Mouse (Mus musculus): ENCODE data around the gene Os9. TPM values are rescaled to one million over a fixed set of nuclear protein-coding genes. Genes with fewer than 3 reads are reported as not detected.

Os9 gene
- polyA plus RNA-seq, 1 experiment from 2014 or later = 29.5 TPM

DNA sequence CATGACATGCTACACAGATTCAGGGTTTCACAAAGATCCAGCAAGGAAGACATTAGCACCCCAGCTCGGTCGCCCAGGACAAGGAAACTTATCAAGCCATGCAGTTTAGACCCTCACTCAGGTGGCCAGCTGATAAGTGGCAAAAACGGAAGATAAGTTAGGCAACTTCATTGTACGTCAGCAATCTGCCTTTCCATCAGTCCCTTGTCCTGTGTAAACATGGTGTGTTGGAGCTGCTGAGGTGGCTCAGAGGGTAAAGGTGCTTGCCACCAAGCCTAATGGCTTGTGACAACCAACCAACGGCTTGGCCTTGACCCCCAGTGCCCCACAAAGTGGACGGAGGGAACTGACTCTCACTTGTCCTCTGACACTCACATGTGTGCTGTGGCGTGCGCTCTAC is 20.5 kb downstream of the Os9 start:
- 90% methylated on average over 8 of the region's 8 CpGs for WGBS
- no peak overlapping the region for H3K4me3 ChIP-seq (ENCODE audit: low read depth, low read length)
- peaks cover 12% of the 10 kb centered on the region; the same call in 1 of the 2 replicates for H3K36me3 ChIP-seq (ENCODE audit: control insufficient read depth, insufficient read depth, low read length)
- no peak for ATAC-seq (ENCODE audit: insufficient number of reproducible peaks, low FRiP score, low TSS enrichment, low read depth)
- no peak overlapping the region for H3K9ac ChIP-seq (ENCODE audit: low read length)
- H3K27ac ChIP-seq (replicated peaks; ENCODE audit: low read depth, low read length) = no peak overlapping the region
- H3K4me1 ChIP-seq (ENCODE audit: control insufficient read depth, insufficient read depth, low read length) = no peaks in the 10 kb centered on the region
- H3K27me3 ChIP-seq (ENCODE audit: control insufficient read depth, insufficient read depth, low read length) = no peaks in the 10 kb centered on the region
- H3K4me2 ChIP-seq (ENCODE audit: low read depth, severe bottlenecking) = no peak overlapping the region
- DNase-seq (ENCODE audit: low spot score) = no peak
- no peaks in the 10 kb centered on the region for H3K9me3 ChIP-seq (ENCODE audit: control insufficient read depth, low read length)

DNA sequence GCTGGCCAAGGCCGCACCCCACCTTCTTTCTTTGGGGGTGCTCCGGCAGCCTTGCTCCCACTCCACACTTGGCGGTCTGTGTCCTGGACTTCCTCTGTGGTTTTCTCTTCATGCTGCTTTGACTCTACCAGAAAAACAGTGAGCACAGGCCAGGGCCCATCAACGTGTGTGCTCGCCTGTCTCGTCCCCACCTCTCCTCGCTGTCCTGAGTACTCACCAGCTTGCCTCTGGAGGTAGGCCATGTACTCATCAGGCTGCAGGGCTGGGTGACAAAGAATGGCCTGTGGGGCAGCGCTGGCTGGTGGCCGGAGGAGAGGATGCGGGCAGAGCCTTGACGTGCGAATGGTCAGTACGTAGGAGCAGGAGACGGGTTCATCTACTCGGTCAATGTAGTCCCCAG is 21.1 kb downstream of the Os9 start:
- Histone ChIP-seq H3K4me2 (ENCODE audit: low read depth, severe bottlenecking) (no peak overlapping the region), H3K4me1 (ENCODE audit: control insufficient read depth, insufficient read depth, low read length) (no peaks in the 10 kb centered on the region), H3K9ac (ENCODE audit: low read length) (no peak overlapping the region), H3K27me3 (ENCODE audit: control insufficient read depth, insufficient read depth, low read length) (no peaks in the 10 kb centered on the region), H3K36me3 (ENCODE audit: control insufficient read depth, insufficient read depth, low read length) (peaks cover 12% of the 10 kb centered on the region; the same call in 1 of the 2 replicates), H3K27ac (replicated peaks; ENCODE audit: low read depth, low read length) (no peak overlapping the region), H3K4me3 (ENCODE audit: low read depth, low read length) (no peak overlapping the region), H3K9me3 (ENCODE audit: control insufficient read depth, low read length) (no peaks in the 10 kb centered on the region)
- ATAC-seq (ENCODE audit: insufficient number of reproducible peaks, low FRiP score, low TSS enrichment, low read depth) (no peak), DNase-seq (ENCODE audit: low spot score) (no peak)
- 92% methylated on average over 15 of the region's 15 CpGs for WGBS

DNA sequence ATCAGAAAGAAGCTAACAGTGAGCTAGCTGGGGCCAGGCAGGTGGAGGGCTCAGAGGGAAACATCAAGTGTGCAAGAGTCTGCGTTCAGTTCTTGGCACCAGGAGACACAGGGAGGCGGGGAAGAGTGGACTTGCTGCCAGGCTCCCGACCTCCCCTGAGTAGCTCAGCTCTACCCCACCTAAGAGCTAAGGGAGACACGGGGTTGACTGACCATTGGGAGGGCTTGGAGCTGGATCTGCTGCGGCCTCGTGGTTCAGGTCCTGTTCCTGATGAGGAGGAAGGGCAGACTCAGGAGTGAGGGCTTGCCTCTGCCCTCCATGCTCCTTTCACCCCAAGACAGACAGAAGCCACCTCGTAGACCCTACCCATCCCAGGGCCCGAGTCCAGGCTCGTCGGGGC is 21.7 kb downstream of the Os9 start:
- 92% methylated on average over 10 of the region's 10 CpGs for WGBS
- H3K4me1 ChIP-seq (ENCODE audit: control insufficient read depth, insufficient read depth, low read length) = no peaks in the 10 kb centered on the region
- H3K27ac ChIP-seq (replicated peaks; ENCODE audit: low read depth, low read length) = no peak overlapping the region
- H3K36me3 ChIP-seq (ENCODE audit: control insufficient read depth, insufficient read depth, low read length) = peaks cover 12% of the 10 kb centered on the region; the same call in 1 of the 2 replicates
- H3K4me2 ChIP-seq (ENCODE audit: low read depth, severe bottlenecking) = no peak overlapping the region
- no peak for DNase-seq (ENCODE audit: low spot score)
- no peak for ATAC-seq (ENCODE audit: insufficient number of reproducible peaks, low FRiP score, low TSS enrichment, low read depth)
- H3K4me3 ChIP-seq (ENCODE audit: low read depth, low read length) = no peak overlapping the region
- no peaks in the 10 kb centered on the region for H3K9me3 ChIP-seq (ENCODE audit: control insufficient read depth, low read length)
- no peaks in the 10 kb centered on the region for H3K27me3 ChIP-seq (ENCODE audit: control insufficient read depth, insufficient read depth, low read length)
- H3K9ac ChIP-seq (ENCODE audit: low read length) = no peak overlapping the region

DNA sequence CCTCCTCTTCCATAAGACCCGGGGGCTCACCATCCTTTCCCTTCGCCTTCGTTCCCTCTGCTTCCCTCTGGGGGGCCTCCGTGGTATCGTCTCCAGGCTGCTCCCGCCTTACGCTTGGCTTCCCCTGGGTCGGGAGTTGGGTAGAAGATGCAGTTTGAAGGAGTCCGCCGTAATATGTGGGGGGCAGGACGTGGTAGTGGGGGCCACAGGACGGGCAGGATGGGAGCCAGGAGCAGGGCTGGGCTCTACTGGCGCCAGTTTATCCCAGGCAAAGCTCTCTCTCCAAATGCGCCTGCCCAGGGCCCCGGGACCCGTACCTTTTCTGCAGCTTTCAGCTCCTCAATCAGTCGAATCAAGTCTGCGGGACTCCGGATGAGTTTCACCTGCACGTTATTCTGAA is 22.4 kb downstream of the Os9 start:
- ATAC-seq (ENCODE audit: insufficient number of reproducible peaks, low FRiP score, low TSS enrichment, low read depth) (no peak), DNase-seq (ENCODE audit: low spot score) (no peak)
- Histone ChIP-seq H3K4me1 (ENCODE audit: control insufficient read depth, insufficient read depth, low read length) (no peaks in the 10 kb centered on the region), H3K27ac (replicated peaks; ENCODE audit: low read depth, low read length) (no peak overlapping the region), H3K4me2 (ENCODE audit: low read depth, severe bottlenecking) (no peak overlapping the region), H3K4me3 (ENCODE audit: low read depth, low read length) (no peak overlapping the region), H3K27me3 (ENCODE audit: control insufficient read depth, insufficient read depth, low read length) (peaks cover 3% of the 10 kb centered on the region; the same call in 1 of the 2 replicates), H3K36me3 (ENCODE audit: control insufficient read depth, insufficient read depth, low read length) (peaks cover 12% of the 10 kb centered on the region; the same call in 1 of the 2 replicates), H3K9me3 (ENCODE audit: control insufficient read depth, low read length) (no peaks in the 10 kb centered on the region), H3K9ac (ENCODE audit: low read length) (no peak overlapping the region)
- 78% methylated on average over 20 of the region's 20 CpGs for WGBS

DNA sequence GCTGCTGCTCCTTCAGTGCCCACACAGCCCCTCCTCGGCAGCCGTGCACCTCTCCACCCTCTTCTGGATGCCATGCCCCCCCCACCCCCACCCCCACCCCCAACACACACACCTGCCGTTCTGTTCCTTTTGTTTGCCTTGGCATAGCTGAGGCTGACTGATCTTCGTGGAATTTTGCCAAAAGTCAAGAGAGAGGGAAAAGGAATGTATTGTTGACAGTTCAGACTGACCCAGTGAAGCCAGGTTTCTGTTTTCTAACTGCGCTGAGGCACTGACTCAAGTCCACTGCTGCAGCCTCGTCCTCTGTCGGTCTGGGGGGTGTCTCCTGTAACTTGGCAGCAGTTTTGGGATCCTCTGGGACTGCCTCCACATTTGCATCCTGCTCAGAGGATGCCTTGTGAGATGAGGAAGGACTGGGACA is 26.5 kb downstream of the Os9 start:
- Histone ChIP-seq H3K27ac (replicated peaks; ENCODE audit: low read depth, low read length) (no peak overlapping the region), H3K9ac (ENCODE audit: low read length) (no peak overlapping the region), H3K4me1 (ENCODE audit: control insufficient read depth, insufficient read depth, low read length) (peaks cover 3% of the 10 kb centered on the region; the same call in 1 of the 2 replicates), H3K36me3 (ENCODE audit: control insufficient read depth, insufficient read depth, low read length) (peaks cover 12% of the 10 kb centered on the region; the same call in 1 of the 2 replicates), H3K4me3 (ENCODE audit: low read depth, low read length) (no peak overlapping the region), H3K9me3 (ENCODE audit: control insufficient read depth, low read length) (no peaks in the 10 kb centered on the region), H3K4me2 (ENCODE audit: low read depth, severe bottlenecking) (no peak overlapping the region), H3K27me3 (ENCODE audit: control insufficient read depth, insufficient read depth, low read length) (peaks cover 43% of the 10 kb centered on the region)
- DNase-seq (ENCODE audit: low spot score) (no peak), ATAC-seq (ENCODE audit: insufficient number of reproducible peaks, low FRiP score, low TSS enrichment, low read depth) (no peak)
- WGBS = 69% methylated on average over 7 of the region's 7 CpGs

DNA sequence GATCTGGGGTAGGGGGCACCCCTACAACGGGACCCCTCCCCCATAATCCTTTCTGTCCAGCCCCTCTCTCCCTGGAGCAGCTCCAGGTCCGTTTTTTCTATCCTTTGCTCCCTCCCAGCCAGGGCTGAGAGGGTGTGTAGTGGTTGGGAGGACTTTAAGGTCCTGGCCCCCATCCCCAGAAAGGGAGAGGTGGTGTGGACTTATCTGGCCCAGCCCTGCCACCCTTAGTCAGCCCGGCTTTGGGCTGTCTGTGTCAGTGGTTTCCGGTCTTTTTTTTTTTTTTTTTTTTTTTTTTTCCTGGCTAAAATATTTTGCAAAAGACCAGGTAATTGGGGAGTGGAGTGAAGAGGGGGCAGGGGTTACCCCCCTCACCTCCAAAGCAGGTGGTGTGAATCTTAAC is 28.2 kb downstream of the Os9 start:
- ATAC-seq (ENCODE audit: insufficient number of reproducible peaks, low FRiP score, low TSS enrichment, low read depth) (no peak), DNase-seq (ENCODE audit: low spot score) (no peak)
- Histone ChIP-seq H3K27me3 (ENCODE audit: control insufficient read depth, insufficient read depth, low read length) (peaks cover 52% of the 10 kb centered on the region), H3K9me3 (ENCODE audit: control insufficient read depth, low read length) (no peaks in the 10 kb centered on the region), H3K27ac (replicated peaks; ENCODE audit: low read depth, low read length) (no peak overlapping the region), H3K4me3 (ENCODE audit: low read depth, low read length) (no peak overlapping the region), H3K36me3 (ENCODE audit: control insufficient read depth, insufficient read depth, low read length) (peaks cover 6% of the 10 kb centered on the region; the same call in 1 of the 2 replicates), H3K4me2 (ENCODE audit: low read depth, severe bottlenecking) (no peak overlapping the region), H3K4me1 (ENCODE audit: control insufficient read depth, insufficient read depth, low read length) (peaks cover 3% of the 10 kb centered on the region; the same call in 1 of the 2 replicates), H3K9ac (ENCODE audit: low read length) (no peak overlapping the region)
- WGBS = 45% methylated on average over 4 of the region's 4 CpGs

DNA sequence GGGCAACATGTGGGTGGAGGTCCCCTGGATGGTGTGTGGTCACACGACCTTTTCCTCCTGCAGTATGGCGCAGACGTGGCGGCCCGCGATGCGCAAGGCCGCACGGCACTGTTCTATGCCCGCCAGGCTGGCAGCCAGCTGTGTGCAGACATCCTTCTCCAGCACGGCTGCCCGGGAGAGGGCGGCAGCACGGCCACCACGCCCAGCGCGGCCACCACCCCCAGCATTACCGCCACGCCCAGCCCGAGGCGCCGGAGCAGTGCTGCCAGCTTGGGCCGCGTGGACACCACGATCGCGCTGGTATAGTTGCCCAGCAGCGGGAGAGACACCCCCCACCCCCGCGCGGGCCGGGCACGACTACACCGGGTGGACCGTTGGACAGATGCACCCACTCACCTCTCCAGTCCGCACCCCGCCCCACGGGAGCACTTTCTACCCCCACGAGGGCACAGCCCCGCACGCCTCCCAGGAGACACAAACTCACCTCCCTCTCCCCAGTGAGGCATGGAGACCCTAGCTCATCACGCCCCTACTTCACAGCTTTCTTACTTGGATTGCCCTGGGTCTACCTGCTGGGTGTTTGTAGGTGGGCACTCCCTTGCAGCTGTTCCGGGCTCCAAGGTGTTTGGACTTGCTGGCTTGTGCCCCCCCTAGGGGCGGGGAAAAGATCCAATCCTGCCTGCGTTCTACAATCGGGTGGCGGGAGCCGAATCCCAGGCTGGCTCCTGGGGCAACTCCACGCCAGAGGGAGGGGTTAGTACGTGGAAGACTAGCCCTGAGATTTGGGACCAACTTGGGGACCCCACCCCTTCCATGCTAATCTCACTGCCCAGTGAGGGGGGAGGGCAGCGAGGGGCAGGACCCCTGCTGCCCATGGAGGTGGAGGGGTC is 29.2 kb downstream of the Os9 start:
- WGBS = 7% methylated on average over 51 of the region's 51 CpGs
- Histone ChIP-seq H3K27me3 (ENCODE audit: control insufficient read depth, insufficient read depth, low read length) (peaks cover 52% of the 10 kb centered on the region), H3K4me3 (ENCODE audit: low read depth, low read length) (peak overlapping the region; percentile 14; the same call in 1 of the 2 replicates), H3K9me3 (ENCODE audit: control insufficient read depth, low read length) (no peaks in the 10 kb centered on the region), H3K36me3 (ENCODE audit: control insufficient read depth, insufficient read depth, low read length) (peaks cover 3% of the 10 kb centered on the region; the same call in 1 of the 2 replicates), H3K4me1 (ENCODE audit: control insufficient read depth, insufficient read depth, low read length) (peaks cover 3% of the 10 kb centered on the region; the same call in 1 of the 2 replicates), H3K27ac (replicated peaks; ENCODE audit: low read depth, low read length) (no peak overlapping the region), H3K4me2 (ENCODE audit: low read depth, severe bottlenecking) (no peak overlapping the region), H3K9ac (ENCODE audit: low read length) (no peak overlapping the region)
- no peak for DNase-seq (ENCODE audit: low spot score)
- no peak for ATAC-seq (ENCODE audit: insufficient number of reproducible peaks, low FRiP score, low TSS enrichment, low read depth)

DNA sequence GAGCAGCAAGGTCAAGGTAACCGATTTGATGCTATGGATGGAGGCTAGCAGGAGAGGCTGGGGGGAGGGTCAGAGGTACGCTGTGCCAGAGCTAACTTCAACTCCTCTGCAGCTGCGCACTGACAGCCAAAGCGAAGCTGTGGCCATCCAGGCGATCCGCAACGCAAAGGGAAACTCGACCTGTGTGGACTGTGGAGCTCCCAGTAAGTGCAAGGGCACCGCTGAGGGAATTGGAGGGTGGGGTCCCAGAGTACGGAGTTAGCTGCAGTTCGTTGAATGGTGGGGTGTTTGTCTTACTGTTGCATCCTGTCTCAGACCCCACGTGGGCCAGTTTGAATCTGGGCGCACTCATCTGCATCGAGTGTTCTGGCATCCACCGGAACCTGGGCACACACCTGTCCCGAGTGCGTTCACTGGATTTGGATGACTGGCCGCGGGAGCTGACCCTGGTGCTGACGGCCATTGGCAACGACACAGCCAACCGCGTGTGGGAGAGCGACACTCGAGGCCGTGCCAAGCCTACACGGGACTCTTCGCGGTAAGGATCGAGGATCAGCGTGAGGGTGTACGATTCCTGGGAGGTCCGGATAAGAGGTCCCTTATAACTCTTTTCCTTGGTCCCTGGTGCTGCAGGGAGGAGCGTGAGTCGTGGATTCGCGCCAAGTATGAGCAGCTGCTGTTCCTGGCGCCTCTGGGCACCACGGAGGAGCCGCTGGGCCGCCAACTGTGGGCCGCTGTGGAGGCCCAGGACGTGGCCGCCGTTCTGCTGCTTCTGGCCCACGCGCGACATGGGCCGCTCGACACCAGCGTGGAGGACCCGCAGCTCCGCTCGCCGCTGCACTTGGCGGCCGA is 30.1 kb downstream of the Os9 start:
- 0 out of 2 replicates have a peak overlapping the region, but pooled peaks have one; percentile 10 for H3K4me2 ChIP-seq (ENCODE audit: low read depth, severe bottlenecking)
- H3K4me1 ChIP-seq (ENCODE audit: control insufficient read depth, insufficient read depth, low read length) = peaks cover 3% of the 10 kb centered on the region; the same call in 1 of the 2 replicates
- peaks cover 52% of the 10 kb centered on the region for H3K27me3 ChIP-seq (ENCODE audit: control insufficient read depth, insufficient read depth, low read length)
- 11% methylated on average over 57 of the region's 57 CpGs for WGBS
- H3K27ac ChIP-seq (replicated peaks; ENCODE audit: low read depth, low read length) = no peak overlapping the region
- H3K36me3 ChIP-seq (ENCODE audit: control insufficient read depth, insufficient read depth, low read length) = no peaks in the 10 kb centered on the region; the same call in 1 of the 2 replicates
- no peak overlapping the region for H3K9ac ChIP-seq (ENCODE audit: low read length)
- DNase-seq (ENCODE audit: low spot score) (peak; percentile 79), ATAC-seq (ENCODE audit: insufficient number of reproducible peaks, low FRiP score, low TSS enrichment, low read depth) (no peak)
- no peaks in the 10 kb centered on the region for H3K9me3 ChIP-seq (ENCODE audit: control insufficient read depth, low read length)
- no peak overlapping the region for H3K4me3 ChIP-seq (ENCODE audit: low read depth, low read length)

Measured in limb, embryonic 11.5 days (tissue).